Mouse (Mus musculus): ENCODE measurements around the gene Sarnp.

- TF ChIP-seq POLR2A (IDR thresholded peaks at IDR 0.05; ENCODE audit: borderline replicate concordance, extremely low read depth, low read depth, low read length): no peak
- TF ChIP-seq CTCF (IDR thresholded peaks at IDR 0.05; ENCODE audit: insufficient read depth, low read length): no peak
Measured at GRCm38 (mm10) chr10:128806086-128806485, 11.0 kb upstream of the Sarnp start.

Measured in lung, adult 2 months (tissue).